Mouse (Mus musculus) fibroblast of lung, adult 2 months (primary cell): ENCODE measurements around the gene Prss53.
"Not testable (repeated sequence)": the region's sequence is repeated elsewhere in the genome, so short reads cannot be mapped to it uniquely, and the experiment has no call there.

Source experiments
- DNase-seq: peaks from one replicate; pipeline ENCODE4 v3.0.0-alpha.2; 2011; ENCODE audit warnings: low read depth

Gene Prss53

DNA sequence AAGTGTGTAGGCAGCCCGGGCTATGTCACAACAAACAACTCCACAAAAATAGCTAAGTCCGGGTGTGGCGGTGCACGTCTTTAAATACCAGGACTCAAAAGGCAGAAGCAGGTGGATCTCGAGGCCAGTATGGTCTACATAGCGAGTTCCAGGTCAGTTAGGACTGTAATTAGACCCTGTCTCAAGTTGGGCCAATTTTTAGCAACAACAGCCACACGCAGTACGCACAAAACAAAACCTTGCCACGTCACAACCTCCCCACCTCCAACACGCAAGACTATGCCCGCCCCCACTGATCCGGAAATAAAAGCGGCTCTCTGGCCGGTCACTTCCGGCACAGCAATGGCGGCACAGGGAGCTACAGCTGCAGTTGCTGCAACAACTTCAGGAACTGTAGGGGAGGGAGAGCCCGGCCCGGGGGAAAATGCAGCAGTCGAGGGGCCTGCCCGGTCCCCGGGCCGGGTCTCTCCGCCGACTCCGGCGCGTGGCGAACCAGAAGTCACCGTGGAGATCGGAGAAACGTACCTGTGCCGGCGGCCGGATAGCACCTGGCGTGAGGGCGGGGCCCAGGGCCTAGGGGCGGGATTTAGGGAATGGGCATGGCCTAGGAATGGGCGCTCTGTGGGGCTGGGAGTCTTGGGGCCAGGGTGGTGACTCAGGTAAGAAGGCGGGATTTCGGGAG is 21.6 kb upstream of the Prss53 start, which contains the start of gene Kat8:
Gene Kat8 (plus strand): TSS at position 327 of the 682 bp plus-strand sequence.
- DNase-seq, result peak; percentile 75

GRCm38 (mm10) chr7:127908656-127909055 is 17.9 kb upstream of the Prss53 start:
- no peak for DNase-seq

DNA sequence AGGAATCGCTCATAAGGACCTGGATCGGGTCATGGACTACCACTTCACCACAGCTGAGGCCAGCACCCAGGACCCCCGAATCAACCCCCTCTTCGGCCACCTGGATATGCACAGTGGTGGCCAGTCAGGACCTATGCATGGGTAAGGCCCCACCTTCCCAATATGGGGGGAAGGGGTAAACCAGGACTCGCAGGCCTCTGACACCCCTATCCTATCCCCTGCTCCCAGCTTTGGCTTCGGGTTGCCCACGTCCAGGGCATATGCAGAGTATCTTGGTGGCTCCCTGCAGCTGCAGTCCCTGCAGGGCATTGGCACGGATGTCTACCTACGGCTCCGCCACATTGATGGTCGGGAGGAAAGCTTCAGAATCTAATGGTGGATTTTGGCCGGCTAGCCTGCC is 17.2 kb upstream of the Prss53 start:
- DNase-seq, result no peak

DNA sequence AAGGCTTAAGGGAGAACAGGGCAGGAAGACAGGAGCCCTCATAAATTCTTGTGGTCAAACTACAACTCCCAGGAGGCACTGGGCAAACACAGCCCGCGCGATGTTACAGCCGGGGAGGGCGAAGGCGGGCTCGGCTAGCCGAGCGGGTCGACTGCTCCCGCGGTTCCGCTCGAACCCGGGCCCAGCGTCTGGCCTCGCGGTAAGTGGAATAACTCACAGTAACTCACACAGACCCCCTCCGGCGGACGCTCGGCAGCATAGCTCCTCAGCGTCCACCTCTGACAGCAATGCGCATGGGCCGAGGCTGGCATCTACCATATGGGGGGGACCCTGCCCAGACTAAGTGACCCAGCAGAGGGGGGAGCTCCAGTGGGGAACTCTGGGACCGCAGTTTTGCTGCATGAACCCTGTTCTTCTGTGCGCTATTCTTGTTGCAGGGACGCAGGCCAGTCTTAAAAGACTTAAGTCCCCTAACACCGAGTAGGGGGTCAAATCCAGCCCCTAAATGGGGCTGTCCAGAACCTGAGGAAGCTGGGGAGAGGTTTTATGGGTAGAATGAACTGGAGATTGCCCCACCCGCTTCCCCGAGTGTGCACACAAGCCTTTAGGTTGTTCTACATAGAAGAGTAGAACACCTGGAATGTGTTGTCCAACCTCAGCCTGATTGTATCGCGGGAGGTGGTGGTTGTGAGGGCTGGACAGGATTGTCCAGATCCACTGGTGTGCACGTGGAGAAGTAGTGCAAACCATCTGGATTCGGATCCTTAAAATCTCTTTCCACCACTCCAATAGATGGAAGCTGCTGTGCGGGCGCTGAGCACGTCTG is 13.4 kb upstream of the Prss53 start, which contains the start of gene Bckdk:
Gene Bckdk (plus strand): TSS at position 112 of the 826 bp plus-strand sequence.
- peak; percentile 46 for DNase-seq

DNA sequence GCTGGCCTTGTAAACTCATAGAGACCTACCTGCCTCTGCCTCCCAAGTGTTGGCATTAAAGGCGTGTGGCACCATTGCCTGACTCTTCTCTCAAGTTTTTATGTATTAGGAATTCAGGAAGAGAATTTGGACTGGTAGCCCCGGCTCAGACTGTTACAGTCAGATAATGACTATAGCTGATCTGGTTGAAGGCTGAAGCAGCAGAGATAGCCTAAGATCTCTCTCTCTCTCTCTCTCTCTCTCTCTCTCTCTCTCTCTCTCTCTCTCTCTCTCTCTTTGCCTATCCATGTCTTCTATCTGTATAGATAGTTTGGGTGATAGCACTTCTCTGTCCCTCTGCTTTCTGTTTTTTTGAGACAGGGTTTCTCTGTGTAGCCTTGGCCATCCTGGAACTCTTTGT is 11.0 kb upstream of the Prss53 start:
- no peak for DNase-seq

DNA sequence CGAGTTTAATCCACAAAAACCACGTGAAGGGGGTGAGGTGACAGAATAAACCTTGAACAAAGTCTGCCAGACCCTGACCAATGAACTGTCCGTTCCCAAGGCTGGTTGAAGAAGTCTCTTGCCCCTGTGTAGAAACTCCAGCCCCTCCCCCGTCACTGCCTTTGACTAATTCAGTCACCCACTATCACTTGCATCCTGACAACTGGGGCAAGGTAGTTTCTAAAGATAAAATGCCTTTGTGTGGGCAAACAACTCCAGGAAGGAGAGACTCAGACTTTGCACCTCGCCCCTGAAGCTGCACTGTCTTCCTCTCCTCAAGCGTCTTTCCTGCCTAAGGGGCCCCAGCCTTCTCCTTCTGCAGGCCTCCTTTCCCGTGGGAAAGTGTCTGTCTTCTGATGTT is 9.2 kb upstream of the Prss53 start:
- DNase-seq, result no peak

DNA sequence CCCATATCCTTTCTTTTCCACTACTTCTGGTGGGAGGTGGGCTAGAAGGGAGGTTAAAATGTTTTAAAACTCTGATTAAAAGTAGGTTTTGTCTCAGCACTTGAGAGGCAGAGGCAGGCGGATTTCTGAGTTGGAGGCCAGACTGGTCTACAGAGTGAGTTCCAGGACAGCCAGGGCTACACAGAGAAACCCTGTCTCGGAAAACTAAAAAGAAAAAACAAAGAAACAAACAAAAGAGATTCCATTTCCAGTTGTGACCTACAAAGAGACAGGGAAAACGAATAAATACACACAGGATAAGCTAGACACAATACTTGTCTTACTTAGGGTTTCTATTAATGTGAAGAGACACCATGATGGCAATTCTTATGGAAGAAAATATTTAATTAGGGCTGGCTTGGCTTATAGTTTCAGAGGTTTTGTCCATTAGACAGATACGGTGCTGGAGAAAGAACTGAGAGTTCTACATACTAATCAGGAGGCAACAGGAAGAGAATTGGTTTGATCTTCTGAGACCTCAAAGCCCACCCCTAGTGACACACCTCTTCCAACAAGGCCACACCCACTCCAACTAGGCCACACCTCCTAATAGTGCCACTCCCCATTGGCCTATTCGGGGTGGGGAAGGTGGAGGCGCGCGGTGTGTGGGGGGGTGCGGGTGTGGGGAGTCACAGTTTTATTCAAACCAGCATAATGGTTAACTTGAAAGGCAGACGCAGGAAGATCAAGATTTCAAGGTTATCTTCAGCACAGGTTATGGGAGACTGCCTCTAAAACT is 7.6 kb upstream of the Prss53 start:
- DNase-seq, result no peak

- DNase-seq, result no peak
Measured at GRCm38 (mm10) chr7:127897542-127897941, 6.8 kb upstream of the Prss53 start.

DNA sequence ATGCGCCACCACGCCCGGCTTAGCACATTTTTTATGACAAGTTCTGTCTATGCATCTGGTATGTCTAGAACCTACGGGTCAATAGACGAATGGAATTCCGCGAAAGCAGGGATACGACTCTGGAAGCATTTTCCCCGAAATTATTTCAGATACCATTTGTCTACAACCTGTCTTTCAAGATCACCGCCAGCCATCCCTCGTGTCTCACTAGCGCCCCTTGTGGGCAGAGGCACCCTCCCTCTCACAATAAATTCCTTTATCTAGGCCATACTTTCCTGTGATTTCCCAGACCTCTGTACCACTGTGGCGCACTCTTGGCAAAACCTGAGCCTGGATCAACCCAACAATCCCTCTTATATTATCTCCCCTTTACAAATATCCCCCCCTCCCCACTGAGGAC is 5.6 kb upstream of the Prss53 start:
- no peak for DNase-seq

DNA sequence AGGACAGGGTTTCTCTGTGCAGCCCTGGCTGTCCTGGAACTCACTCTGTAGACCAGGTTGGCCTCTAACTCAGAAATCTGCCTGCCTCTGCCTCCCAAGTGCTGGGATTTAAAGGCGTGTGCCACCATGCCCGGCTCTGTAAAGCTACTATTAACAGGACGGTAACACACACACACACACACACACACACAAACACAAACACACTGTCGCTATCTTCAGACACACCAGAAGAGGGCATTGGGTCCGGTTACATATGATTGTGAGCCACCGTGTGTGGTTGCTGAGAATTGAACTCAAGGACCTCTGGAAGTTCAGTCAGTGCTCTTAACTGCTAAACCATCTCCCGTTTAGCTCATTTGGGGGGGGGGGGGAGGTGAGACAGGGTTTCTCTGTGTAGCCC is 5.1 kb upstream of the Prss53 start:
- not testable (repeated sequence) for DNase-seq

DNA sequence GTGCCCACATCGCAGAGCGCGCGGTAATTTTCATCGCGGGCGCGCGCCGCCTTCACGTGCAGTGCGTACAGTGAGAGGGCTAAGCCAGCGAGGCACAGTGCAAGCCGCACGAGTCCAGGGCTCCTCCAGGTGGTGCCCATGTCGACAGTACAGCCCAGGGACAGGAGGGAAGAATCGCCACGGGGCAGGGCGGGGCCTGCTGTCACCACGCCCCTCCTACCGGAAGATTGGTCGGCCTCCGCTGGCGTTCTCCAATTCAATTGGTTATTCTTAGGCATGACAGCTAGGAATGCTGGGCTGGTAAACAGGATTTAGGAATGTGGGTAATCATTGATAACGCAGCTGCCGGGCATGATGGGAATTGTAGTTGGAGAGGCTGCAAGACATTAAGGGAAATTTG is 4.7 kb upstream of the Prss53 start, which contains the start of the genes Gm21974 and Vkorc1:
Gene Gm21974 (minus strand): TSS at position 13 of the 400 bp plus-strand sequence.
Gene Vkorc1 (minus strand): TSS at position 176 of the 400 bp plus-strand sequence.
- DNase-seq, result peak; percentile 96

GRCm38 (mm10) chr7:127894480-127894879 is 3.7 kb upstream of the Prss53 start:
- DNase-seq, result no peak

GRCm38 (mm10) chr7:127888821-127889220 is 1.9 kb downstream of the Prss53 start:
- DNase-seq, result no peak

DNA sequence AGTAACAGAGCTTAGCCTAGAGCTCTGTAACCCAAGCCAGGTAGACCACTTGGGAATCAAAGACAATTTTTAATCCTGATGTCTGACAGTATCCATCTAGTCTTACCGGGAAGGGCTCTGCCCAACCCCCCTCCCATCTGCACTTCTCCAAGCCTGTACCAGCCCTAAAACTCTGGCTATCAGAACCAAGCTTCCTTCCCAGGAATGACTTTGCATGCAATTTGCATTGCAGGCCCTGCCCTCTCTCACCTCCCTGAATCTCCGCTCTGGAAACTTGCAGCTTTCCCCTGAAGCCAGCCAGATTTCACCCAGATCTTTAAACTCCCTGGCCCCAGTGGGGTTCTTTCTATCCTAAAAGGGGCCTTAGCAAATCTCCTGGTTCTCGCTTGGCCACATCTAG is 3.0 kb downstream of the Prss53 start:
- no peak for DNase-seq

DNA sequence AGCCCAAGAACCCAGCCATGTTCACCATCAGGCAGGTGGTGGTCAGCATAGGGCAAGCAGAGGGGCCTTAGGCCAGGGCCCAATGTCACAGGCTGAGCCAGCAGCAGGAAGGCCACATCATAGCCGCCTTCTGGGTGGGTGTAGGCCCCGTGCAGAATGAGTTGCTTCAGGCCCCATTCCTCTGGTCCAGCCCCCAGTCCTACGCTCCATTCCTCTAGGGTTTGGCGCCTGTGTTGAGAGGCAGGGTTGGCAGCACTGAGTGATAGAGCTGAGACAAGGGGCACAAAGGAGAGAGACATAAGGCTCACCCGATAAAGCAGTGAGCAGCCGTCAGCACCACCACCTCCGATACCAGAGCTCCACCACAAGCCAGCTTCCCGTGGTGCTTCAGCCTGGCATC is 3.6 kb downstream of the Prss53 start:
- DNase-seq, result no peak

- DNase-seq, result no peak
Measured at GRCm38 (mm10) chr7:127886551-127886950, 4.2 kb downstream of the Prss53 start.

DNA sequence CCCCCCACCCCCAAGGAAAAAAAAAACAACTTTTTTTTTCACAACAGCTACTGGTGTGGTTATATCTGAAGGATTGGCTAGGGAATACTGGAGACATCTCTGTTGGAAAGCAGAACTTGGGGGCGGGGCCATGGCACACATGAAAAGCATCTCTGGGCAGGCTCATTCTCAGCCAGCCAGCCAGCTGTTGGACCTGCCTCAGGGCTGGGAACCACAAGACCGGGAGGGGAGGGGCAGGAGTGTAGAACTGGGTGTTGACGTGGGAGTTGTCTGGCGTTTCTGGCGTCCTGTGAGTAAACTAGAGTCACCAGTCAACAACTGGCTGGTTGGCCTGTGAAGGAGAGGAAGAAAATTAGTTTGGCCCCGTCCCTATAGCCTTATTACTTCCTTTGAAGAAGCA is 4.8 kb downstream of the Prss53 start:
- peak; percentile 60 for DNase-seq

DNA sequence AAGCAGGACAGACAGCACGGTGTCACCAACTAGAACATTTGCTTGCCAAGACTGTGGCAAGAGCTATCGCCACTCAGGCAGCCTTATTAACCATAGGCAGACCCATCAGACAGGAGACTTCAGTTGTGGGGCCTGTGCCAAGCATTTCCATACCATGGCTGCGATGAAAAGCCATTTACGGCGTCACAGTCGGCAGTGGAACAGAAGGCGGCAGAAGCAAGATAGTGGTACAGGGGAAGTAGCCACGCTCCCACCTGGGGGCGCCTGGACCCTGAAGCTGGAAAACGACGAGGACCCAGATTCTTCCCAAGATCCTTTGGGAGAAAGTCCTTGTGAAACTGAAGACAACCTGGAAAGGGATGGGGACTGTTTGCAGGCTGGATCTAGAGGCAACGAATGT is 10.3 kb downstream of the Prss53 start:
- DNase-seq, result no peak

GRCm38 (mm10) chr7:127879301-127879700 is 11.5 kb downstream of the Prss53 start:
- DNase-seq, result no peak

GRCm38 (mm10) chr7:127876467-127877348 is 14.1 kb downstream of the Prss53 start, which contains the start of gene Zfp668:
Zfp668 (minus strand) TSS chr7:127876828.
- DNase-seq, result peak; percentile 76

- peak; percentile 49 for DNase-seq
Measured at GRCm38 (mm10) chr7:127876041-127876466, 14.7 kb downstream of the Prss53 start, which contains the start of gene Zfp646. Zfp646 (plus strand) TSS chr7:127876221.
